Mouse (Mus musculus): ENCODE results near the gene Coasy.
"Not testable (repeated sequence)": the region's sequence is repeated elsewhere in the genome, so short reads cannot be mapped to it uniquely, and the experiment has no call there.

Coasy gene

DNA sequence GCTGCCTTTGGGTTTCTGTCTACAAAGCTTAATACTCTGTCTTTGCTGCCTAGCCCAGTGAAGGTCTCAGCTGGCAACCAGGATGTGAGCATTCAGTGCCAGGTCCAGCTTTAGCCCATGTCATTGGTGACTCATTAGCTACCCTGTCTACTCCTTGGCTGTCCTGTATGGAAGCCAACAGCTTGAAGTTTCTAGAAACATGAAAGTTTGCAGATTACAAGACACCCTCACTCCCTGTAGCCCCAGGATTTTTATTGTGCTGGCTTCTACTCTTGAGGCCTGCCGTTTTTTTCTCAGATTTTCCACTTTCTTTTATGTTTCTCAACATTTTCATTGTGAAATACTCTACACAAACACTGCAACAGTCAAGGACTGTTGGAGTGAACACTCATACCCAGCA lies 7.6 kb downstream of the Coasy start:
- DNase-seq = no peak

DNA sequence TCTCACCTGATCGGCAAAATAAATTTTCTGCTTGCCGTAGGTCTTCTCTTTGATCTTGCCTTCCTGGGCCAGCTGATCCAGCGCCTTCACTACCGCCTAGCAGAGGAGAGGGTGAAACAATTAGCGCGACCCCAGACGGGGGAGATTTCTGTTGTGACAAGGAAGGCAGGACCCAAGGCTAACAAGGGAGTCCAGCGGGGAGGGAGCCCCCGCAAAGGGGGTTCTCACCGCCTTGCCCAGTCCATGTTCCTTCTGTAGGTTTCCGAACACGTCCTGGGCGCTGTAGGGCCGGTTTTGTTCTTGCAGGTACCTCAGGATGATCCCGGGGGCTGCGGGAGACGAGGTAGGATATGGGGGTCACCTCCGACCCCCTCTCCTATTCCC lies 12.6 kb downstream of the Coasy start:
- DNase-seq = no peak

DNA sequence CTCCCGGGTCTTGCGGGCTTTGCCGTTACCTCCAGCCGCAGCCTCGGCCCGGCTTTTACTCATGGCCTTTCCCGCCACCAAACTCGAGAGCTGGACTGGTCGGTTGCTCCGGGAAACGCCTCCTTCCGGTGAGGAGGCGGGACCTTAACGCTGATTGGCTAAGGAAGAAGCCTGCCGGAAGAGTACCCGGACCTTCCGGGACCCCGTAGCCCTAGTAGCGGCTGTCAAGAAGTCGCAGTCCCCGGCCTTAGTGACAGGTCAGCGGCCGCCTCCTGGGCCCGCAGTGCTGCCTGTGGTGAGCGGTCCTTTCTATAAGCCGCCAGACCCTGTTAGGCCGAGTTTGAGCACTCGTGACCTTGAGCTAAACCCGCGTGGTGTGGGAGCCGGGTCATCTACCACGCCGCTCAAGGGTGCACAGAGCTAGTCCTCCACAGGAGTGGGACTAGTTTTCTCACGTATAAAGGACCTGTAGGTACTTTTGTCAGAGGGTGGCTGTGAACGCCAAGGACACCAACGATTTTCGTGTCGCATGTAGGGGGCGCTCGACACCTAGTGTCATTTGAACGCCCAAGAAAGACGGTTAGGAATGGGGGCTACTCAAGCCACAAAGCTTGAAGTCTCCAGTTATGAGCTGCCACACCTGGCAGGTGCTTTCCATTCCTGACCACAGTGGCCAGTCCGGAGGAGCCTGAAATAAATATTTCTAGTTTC lies 13.1 kb downstream of the Coasy start, which contains the start of gene Psmc3ip:
TSS of gene Psmc3ip (minus strand) at position 123 of the 711 bp plus-strand sequence.
- DNase-seq = peak; percentile 94

DNA sequence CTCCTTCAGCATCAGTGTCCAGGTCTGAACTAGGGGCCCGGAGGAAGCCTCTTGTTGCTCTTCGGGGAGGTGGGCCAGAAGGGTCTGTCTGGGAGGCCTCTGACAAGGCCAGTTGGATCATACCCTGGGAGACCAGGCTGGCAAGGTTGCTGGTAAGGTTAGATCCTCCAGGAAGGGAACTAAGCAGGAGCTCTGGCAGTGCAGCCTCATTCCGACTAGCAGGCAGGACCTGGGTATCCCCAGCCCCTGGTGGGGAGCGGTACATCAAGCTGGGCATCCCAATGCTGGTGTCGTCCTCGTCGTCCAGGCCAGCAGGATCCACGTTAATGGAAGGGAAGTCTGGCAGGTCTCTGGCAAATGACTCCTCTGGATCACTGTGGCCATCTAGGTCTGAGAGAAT lies 15.9 kb downstream of the Coasy start:
- no peak for DNase-seq

DNA sequence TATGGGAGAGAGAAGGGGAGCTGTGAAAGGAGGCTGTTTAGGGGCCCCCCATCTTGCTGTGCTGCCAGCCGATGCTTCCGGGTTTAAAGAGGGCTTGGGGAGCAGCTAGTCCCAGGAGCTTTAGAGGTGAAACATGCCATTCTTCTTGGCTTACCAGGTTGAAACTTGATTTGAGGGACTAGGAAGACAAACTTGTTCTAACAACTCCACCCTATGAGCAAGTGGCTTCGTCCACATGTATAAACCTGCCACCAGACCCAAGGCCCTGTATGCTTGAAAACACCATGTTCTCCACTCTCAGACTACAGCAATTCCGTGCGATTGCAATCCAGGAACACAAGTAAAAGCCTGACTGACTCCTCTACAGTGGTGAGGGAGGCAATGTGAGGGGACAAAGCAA lies 20.6 kb downstream of the Coasy start:
- DNase-seq = no peak

DNA sequence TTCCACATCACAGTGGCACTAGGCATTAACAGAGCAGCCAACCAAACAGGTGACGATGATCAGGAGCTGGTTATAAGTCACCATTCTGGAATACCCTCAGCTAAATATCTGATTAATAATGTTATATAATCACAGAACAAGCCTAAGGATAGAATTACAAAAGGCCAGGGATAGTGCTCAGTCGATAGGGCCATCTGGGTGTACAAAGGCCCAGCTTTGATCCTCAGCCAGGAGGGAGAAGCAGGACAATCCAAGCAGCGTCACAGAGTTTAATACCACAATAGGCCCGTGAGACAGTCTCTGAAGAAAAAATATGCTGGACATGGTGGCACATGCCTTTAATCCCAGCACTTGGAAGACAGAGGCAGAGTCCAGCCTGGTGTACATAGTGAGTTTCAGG lies 27.0 kb downstream of the Coasy start:
- DNase-seq = no peak

DNA sequence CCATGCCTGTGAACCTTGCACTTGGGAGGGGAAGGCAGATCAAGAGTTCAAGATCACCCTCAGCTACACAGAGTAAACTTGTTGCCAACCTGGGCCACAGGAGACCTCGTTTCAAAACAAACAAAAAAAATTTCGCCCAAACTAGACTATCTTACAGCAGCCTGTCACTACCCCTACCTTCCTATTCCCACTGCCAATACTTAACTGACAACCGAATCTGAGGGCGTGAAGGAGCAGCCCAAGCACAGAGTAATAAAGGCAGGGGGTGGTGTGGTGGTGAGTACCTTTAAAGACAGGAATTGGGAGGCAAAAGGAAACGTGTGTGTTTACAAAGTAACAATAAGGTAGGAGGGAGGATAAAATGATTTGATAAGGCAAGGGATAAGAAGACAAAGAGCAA lies 28.3 kb downstream of the Coasy start:
- DNase-seq = no peak

DNA sequence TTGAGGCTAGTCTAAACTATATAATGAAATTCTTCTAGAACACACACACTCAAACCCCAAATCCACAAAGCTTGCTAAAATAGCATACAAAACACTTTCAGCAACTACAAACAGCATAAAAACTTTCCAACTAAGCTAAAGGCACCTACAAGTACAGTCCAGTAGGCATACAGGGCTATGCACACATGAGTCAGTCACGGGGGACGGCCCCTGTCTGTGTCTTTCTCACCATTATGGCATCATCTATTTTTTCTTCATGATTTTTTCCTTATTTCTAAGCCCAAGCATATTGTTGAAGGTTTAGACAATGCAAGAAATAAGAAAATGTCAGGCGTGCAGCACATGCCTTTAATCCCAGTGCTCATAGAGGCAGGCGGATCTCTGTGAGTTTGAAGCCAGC lies 28.8 kb downstream of the Coasy start:
- DNase-seq = no peak

DNA sequence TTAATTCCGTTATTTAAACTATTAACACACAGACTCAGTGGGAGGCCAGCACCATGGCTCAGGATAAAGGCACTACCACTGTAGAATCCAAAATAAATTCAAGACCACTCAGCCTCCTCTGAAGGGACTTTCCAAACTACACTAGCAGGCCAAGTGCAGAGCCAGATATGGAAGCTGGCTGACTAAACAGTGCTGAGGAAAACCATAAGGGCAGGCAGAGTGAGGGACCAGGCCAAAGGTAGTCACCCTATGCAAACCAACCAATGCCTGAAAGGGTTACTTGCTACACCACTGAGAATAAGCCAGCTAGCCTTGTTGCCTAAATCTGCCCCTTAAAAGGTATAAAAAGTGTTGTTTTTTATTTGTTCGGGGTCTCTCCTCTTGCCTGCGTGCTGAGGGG lies 29.8 kb downstream of the Coasy start:
- no peak for DNase-seq

DNA sequence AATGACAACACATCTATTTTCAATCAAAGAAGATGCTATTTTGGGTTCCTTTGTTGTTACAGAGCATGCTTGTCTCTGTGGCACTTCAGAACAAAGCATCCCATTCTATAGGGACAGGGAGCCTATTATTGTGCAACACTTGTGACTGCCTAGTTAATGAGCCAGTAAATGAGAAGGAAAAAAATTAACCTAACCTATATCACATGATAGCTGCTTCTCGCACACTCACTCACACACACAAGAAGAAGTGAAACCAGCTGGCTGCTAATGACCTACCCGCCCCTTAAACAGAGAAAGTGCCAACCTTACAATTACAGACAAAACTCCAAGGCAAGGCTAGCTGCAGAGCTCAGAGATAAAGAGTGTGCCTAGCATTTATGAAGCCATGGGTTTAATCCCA lies 33.2 kb downstream of the Coasy start:
- no peak for DNase-seq

DNA sequence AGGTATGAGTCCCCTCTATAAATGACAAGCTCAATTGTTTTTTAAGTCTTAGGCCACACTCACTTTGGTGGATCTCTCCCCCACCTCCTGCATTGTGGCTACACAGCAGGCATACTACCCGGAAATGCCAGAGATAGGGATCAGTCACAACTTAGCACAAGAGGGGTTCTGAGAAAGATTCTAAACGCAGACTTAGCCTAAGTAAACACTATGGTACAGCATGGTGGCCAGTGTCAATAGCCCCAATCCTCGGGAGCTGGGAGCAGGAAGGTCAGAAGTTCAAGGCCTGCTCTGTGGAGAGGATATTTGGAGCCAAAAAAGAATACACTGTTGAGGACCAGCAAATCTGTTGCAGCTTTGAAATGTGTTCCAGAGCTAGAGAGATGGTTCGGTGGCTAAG lies 35.7 kb downstream of the Coasy start:
- DNase-seq = no peak

DNA sequence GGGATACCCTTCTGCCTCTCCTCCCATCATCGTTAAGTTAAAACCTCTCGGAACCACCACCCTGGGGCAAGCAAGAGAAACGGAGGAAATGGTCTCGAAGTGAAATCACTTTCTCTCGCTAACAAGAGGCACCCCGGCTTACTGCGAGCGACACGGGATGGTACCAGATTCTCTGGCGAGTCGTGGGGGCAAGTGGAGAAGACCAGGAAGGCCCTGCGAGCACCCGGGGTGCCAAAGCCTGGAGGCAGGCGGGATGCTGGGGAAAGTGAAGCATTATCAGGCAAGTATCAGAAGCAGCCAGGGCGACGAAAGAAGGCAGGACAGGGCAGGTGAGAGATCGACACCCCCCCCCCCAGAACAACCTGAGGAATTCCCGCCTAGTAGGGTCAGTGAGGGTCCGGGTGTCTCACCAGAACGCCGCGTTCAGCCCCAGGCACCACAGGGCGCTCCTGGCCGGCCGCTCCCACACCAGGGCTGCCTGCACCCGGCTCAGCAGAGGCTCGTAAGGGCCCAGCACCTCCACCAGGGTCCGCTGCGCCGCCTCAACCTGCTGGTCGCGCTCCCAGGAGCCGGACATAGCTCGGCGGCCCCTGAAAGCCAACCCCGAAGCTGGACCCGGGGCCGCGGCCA lies 36.9 kb downstream of the Coasy start:
- DNase-seq = no peak

DNA sequence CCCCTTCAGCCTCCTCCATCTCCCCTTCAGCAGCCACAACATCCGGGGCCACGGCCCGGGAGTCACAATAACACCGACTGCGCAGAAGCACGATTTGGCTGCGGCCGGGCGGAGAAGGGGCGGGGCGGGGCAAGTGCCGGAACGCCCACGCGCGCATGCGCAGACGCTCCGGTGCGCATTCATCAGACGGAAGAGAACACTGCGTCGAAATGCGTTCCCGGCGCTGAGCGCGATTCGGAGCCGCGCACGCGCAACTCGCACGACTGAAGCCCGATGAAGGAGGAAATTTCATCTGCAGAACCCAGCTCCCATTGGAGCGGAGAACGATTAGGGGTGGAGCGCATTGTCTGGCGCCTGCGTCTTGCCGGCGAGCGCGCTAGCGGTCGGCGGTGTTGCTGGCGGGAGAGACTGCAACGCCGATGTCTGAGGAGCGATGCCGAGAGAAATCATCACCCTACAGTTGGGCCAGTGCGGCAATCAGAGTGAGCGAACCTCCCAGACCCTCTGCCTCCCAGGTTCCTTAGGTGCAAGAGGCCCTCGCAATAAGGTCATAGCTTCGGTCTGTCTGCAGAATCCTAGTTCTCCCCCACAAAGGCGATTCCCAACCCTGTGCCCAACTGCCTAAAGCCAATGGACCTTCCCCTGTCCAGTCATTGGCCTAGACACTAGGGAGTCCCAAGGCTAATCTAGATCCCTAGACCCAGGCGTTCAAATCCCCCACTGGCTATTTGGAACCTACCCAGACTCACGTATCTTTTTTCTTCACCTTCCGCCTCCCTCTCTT lies 37.6 kb downstream of the Coasy start, which contains the start of the genes Retreg3 and Tubg1:
TSS of gene Retreg3 (minus strand) at position 133 of the 784 bp plus-strand sequence.
TSS of gene Tubg1 (plus strand) at position 178 of the 784 bp plus-strand sequence.
- peak; percentile 98 for DNase-seq

DNA sequence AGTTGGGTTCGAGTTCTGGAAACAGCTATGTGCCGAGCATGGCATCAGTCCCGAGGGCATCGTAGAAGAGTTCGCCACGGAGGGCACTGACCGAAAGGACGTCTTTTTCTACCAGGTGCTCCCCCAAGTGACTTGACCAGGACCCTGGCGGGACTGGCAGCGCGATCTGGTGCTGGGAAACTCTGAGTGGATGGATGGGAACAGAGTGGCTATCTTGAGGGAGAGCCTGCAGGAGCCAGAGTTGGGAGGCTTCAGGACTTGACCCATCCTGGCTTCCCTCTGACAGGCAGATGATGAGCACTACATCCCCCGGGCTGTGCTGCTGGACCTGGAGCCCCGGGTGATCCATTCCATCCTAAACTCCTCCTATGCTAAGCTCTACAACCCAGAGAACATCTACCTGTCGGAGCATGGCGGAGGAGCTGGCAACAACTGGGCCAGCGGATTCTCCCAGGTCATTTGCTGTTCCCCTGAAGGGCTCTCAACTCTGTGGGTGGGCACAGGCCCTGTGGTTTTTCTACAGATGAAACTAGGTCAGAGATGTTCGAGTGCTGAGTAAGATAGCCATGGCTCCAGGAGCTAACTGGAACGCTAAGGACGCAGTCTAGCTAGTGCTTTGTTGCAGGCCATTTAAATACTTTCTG lies 38.3 kb downstream of the Coasy start:
- no peak for DNase-seq

DNA sequence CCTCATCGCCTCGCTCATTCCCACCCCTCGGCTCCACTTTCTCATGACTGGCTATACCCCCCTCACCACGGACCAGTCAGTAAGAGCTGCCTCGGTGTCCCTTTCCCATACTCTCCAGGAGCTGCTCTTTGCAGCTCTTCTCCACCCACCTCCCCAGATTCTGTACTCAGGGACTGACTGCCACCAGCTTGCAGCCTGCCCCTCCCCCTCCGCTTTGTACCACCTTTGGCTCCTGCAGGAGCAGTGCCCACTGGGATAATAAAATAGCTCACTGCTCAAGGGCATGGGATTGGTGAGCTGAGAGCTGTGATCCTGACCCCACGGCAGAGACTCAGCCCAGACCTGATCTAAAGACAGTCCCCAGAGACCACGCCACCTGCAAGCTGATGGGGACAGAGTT lies 42.1 kb downstream of the Coasy start:
- DNase-seq = not testable (repeated sequence)

DNA sequence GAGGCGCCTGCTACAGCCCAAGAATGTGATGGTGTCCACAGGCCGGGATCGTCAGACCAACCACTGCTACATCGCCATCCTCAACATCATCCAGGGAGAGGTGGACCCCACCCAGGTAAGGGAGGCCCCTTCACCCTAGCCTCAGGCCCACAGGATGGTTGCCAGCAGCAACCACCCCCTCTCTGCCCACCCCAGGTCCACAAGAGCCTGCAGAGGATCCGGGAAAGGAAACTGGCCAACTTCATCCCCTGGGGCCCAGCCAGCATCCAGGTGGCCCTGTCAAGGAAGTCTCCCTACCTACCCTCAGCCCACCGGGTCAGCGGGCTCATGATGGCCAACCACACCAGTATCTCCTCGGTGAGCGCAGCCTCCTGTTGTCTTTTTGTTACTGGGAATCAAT lies 42.6 kb downstream of the Coasy start:
- DNase-seq = not testable (repeated sequence)

DNA sequence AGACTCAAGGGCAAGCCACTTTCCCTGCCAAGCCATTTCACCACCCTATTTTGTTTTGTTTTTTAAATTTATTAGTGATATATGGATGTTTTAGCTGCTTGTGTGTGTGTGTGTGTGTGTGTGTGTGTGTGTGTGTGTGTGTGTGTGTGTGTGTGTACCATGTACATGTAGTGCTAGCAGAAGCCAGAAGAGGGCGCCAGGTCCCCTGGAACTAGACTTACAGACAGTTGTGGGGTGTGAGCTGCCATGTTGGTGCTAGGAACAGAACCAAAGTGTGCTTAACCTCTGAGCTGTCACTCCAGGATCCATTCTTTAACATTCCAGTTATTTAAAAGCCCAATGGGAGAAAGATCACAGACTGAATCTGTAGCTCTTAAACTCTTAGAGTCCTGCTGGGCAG lies 44.7 kb downstream of the Coasy start:
- DNase-seq = no peak

DNA sequence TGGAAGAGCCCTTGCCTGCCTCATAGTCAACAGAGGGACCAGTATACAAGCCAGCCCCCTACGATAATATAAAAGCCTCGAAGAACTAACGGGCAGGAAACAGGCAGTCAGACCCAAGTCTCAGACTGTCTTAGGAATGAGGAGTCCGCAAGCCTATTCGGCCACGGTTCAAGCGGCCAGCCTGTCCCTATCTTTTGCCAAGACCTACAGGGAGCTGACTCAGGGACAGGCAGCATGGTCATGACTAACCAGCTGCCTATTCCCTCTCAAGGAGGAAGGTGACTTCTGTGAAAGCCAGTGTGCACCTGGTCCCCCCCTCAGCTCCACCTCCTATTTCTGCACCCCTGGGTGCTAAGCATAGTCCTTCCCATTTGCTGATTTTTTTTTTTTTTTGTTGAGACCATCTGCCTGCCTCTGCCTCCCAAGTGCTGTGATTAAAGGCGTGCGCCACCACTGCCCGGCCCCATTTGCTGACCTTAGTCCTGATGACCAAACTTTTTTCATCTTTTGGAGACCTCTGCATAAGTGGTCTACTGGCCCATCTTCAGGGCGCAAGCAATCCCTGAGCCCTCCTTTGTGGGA lies 46.7 kb downstream of the Coasy start:
- peak; percentile 90 for DNase-seq

DNA sequence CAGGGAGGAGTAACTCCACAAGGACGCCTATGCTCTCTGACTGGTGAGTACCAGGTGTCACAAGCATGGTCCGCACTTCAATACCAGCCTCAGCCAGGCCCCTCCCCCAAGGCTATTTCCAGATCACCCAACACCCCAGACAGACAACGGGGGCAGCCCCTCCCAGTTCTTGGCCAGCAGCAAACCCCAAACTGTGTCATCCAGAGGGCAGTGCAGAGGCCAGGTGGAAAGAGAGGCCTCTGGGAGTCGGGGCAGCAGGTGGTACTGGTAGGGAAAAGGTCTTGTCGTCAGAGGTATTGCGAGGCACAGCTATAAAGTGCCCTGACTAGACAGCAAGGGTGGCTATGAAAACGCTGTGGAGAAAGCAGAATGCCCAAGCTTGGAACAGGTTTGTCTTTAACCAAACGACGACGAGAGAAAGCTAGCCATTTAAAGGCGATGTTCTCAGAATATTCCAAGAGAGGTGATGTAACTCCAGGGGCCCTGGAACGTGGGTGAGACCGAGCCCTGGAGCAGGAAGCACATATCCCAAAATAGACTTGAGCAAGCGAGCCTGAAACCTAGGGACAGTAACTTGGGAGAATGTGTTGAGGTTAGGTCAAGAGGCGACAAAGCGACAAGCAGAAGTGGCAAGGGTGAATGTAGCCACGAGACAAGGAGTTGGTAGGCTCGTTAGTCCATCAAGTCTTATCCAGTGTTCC lies 47.8 kb downstream of the Coasy start:
- DNase-seq = no peak

DNA sequence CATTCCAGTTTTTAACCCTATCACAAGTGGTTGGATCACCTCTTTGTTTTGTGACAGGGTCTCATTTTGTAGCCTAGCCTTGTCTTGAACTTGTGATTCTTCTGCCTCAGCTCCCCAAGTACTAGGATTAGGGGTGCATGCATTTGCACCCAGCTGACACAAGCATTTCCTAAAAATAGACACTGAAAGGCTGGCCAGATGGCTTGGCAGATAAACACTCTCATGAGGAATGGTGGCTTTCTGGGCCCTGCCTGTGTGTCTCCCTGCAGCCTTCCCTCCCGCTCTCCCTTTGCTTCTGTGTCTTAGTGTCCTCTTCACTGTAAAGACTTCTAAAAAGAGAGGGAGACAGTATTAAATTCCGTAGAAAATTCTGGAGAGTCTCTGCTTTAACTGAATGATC lies 48.8 kb downstream of the Coasy start:
- peak; percentile 84 for DNase-seq

DNA sequence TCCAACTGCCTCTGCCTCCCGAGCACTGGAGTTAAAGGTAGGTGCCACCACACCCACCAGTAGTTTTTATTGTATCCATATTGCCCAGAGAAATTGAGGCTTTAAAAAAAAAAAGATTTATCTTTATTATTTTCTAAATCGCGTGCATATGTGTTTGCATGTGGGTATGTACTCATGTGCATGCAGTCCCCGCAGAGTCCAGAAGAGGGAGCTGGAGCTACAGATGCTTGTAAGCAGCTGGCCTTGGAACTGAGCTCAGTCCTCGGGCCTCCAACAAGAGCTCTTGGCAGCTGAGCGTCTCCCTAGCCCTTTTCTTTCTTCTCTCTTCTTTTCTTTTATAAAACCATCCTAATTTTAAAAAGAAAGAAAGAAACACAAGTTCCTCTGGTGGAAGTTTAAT lies 49.3 kb downstream of the Coasy start:
- DNase-seq = no peak

DNA sequence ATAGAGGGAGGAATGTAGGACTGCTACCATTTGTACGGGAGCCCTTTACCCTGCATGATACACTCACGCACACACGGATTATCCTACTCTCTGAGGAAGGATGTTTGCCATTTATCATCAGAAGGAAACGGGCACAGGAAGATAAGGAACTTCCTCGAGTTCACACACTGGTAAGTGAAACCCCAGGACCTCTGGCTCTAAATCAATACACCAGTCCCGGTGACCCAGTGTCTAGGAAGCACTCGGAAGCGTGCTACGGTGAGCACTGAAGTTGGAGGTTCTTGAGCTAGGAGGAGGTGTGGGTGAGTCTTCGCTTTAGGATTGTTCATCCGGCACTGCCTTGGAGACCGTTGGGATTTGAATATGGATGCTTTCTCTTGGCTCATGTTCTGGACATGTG lies 50.7 kb downstream of the Coasy start:
- DNase-seq = no peak
